Comparison of ENCODE assay signal across 9 mouse cellular contexts in genomic region chr15:64627258-64627657, GRCm38 (mm10).
DNase-seq lines count a peak whose midpoint lies in the region; ATAC-seq and TF ChIP-seq lines count a peak whose summit lies in the region.
"Had no signal": no experiment of that assay in that cellular context is flagged by ENCODE, and none has a peak within 500 bp of the region (broad histone marks: within the 10 kb centered on the region; RNA-seq: fewer than 3 reads in every experiment).

No protein-coding gene starts in this region.

- H3K36me3 ChIP-seq in hindbrain, embryonic 13.5 days: no peaks in the 10 kb centered on the region

- H3K4me2 ChIP-seq in hindbrain, embryonic 13.5 days: peak overlapping the region; percentile 42

- POLR2A ChIA-PET in Patski (lab: Charles Lee): interaction anchor here (0.6 to 1.0 kb wide), 2 partner anchors 363 to 448 kb away, joined by 3 to 4 read pairs; no protein-coding TSS in a partner anchor

- H3K4me3 ChIP-seq in hindbrain, embryonic 13.5 days: no peak overlapping the region
- H3K4me3 ChIP-seq: myocyte had no signal

- in situ Hi-C loops in Patski (cut with MboI; ENCODE audit: low pct_unique_long_range_greater_than_20kb): loop anchor here (5.0 kb wide), 1 partner anchor 450 kb away; no protein-coding TSS in a partner anchor

- H3K27me3 ChIP-seq in Patski: no peaks in the 10 kb centered on the region
- H3K27me3 ChIP-seq in hindbrain, embryonic 13.5 days: no peaks in the 10 kb centered on the region

- H3K9ac ChIP-seq in hindbrain, embryonic 13.5 days: no peak overlapping the region

- ATAC-seq in Patski: no peak
- peak; percentile 55; the same call in 1 of the 2 replicates for ATAC-seq in hindbrain, embryonic 13.5 days (ENCODE audit: low FRiP score)

- DNase-seq in Patski (ENCODE audit: low read depth, low spot score): no peak
- peak; percentile 59 for DNase-seq in cerebellum, adult 9-10 months
- peak; percentile 43 to 79 for DNase-seq in frontal cortex, postnatal 14 days (ENCODE audit: low spot score in 2 of 2)
- peak; percentile 65 for DNase-seq in layer of hippocampus, adult 9-11 months
- DNase-seq in lung, postnatal 14 days: peak; percentile 76
- DNase-seq in retina, postnatal 1 day: peak; percentile 79
- peak; percentile 52 for DNase-seq in urinary bladder, adult 2 months (ENCODE audit: low spot score)

- peak overlapping the region; percentile 25; the same call in 1 of the 2 replicates for H3K27ac ChIP-seq in hindbrain, embryonic 13.5 days

- CTCF ChIA-PET in Patski (lab: Charles Lee): interaction anchor here (0.9 to 2.5 kb wide), 6 partner anchors 13 to 454 kb away, joined by 3 to 15 read pairs (median 3); no protein-coding TSS in a partner anchor

- peak; percentile 91 for TF ChIP-seq CTCF in Patski (IDR thresholded peaks at IDR 0.05)

- H3K9me3 ChIP-seq in hindbrain, embryonic 13.5 days: no peaks in the 10 kb centered on the region

- 17% methylated on average over 9 of the region's 9 CpGs for WGBS in hindbrain, embryonic 13.5 days

- H3K4me1 ChIP-seq in hindbrain, embryonic 13.5 days (replicated peaks): peaks cover 2% of the 10 kb centered on the region; the same call in 1 of the 2 replicates
